Mouse (Mus musculus) hindbrain, embryonic 12.5 days (tissue): Measurements from ENCODE around the gene Kif6. TPM values are rescaled to one million over a fixed set of nuclear protein-coding genes. Genes with fewer than 3 reads are reported as not detected.

Experiments used
- ATAC-seq: fragments of 200-750 bp; cut with Nextera tagmentation; 2 replicates; pipeline ENCODE4 v1.8.0; 2017; ENCODE audit warnings: moderate TSS enrichment; ENCODE audit not compliant: low FRiP score
- H3K27ac ChIP-seq: fragments of 300-500 bp; sonication (generic); 2 replicates; pipeline ENCODE4 v1.5.1; 2016; ENCODE audit warnings: mild to moderate bottlenecking
- H3K27me3 ChIP-seq: fragments of 300-500 bp; sonication (generic); 2 replicates; pipeline ENCODE4 v1.6.1; 2016; ENCODE audit warnings: mild to moderate bottlenecking
- H3K36me3 ChIP-seq: fragments of 300-500 bp; sonication (generic); 2 replicates; pipeline ENCODE4 v1.6.1; 2016; ENCODE audit warnings: mild to moderate bottlenecking
- H3K4me1 ChIP-seq: fragments of 300-500 bp; sonication (generic); 2 replicates; pipeline ENCODE4 v1.6.1; 2016
- H3K4me2 ChIP-seq: fragments of 300-500 bp; sonication (generic); replicated peaks from 2 replicates; pipeline ENCODE4 v1.6.1; 2016; ENCODE audit warnings: mild to moderate bottlenecking
- H3K4me3 ChIP-seq: fragments of 300-500 bp; sonication (generic); 2 replicates; pipeline ENCODE4 v1.5.1; 2016; ENCODE audit warnings: mild to moderate bottlenecking
- H3K9ac ChIP-seq: fragments of 300-500 bp; sonication (generic); 2 replicates; pipeline ENCODE4 v1.6.1; 2016; ENCODE audit warnings: mild to moderate bottlenecking, moderate library complexity
- H3K9me3 ChIP-seq: fragments of 300-500 bp; sonication (generic); replicated peaks from 2 replicates; pipeline ENCODE4 v1.6.1; 2016; ENCODE audit warnings: mild to moderate bottlenecking
- WGBS: fragments of 180-500 bp; shearing (Covaris S2); methylation state at CpG from one replicate; pipeline ENCODE4 v1.1.7; 2016; 5-methylcytosine and 5-hydroxymethylcytosine counted together
- polyA plus RNA-seq: library from polyadenylated mRNA; unstranded; fragments of >200 nt; fragmentation: Nextera tagmentation; extraction: Ambion mirVana; gene quantifications from 2 replicates; pipeline ENCODE4 v1.2.1, GENCODE M21; 2016

The Kif6 gene
- polyA plus RNA-seq, 1 experiment from 2014 or later: 3.2 TPM

GRCm38 (mm10) chr17:49671921-49672339, 57.0 kb downstream of the Kif6 start:
- ATAC-seq: 0 out of 2 replicates have a peak, but pooled peaks have one; percentile 38
- H3K4me1 ChIP-seq: 0 out of 2 replicates have a peak, but pooled peaks cover 3% of the 10 kb centered on the region
- WGBS: 59% methylated on average over 6 of the region's 6 CpGs
- no peak overlapping the region for H3K27ac ChIP-seq
- H3K9ac ChIP-seq: no peak overlapping the region
- H3K4me2 ChIP-seq: no peak overlapping the region
- H3K36me3 ChIP-seq: no peaks in the 10 kb centered on the region
- no peaks in the 10 kb centered on the region for H3K27me3 ChIP-seq
- peaks cover 4% of the 10 kb centered on the region for H3K9me3 ChIP-seq
- H3K4me3 ChIP-seq: no peak overlapping the region

GRCm38 (mm10) chr17:49672421-49672820, 57.5 kb downstream of the Kif6 start:
- ATAC-seq: 0 out of 2 replicates have a peak, but pooled peaks have one; percentile 2
- WGBS: 87% methylated on average over 5 of the region's 5 CpGs
- Histone ChIP-seq H3K27ac (no peak overlapping the region), H3K4me2 (no peak overlapping the region), H3K27me3 (no peaks in the 10 kb centered on the region), H3K9ac (no peak overlapping the region), H3K9me3 (peaks cover 4% of the 10 kb centered on the region), H3K36me3 (no peaks in the 10 kb centered on the region), H3K4me1 (0 out of 2 replicates have a peak, but pooled peaks cover 3% of the 10 kb centered on the region), H3K4me3 (no peak overlapping the region)

- 67% methylated on average over 4 of the region's 4 CpGs for WGBS
- Histone ChIP-seq H3K27me3 (no peaks in the 10 kb centered on the region), H3K36me3 (no peaks in the 10 kb centered on the region), H3K9ac (no peak overlapping the region), H3K9me3 (peaks cover 4% of the 10 kb centered on the region), H3K27ac (no peak overlapping the region), H3K4me3 (no peak overlapping the region), H3K4me1 (0 out of 2 replicates have a peak, but pooled peaks cover 3% of the 10 kb centered on the region), H3K4me2 (no peak overlapping the region)
- no peak for ATAC-seq
Observed at GRCm38 (mm10) chr17:49675629-49676028, 60.7 kb downstream of the Kif6 start.

- peaks cover 7% of the 10 kb centered on the region; the same call in 1 of the 2 replicates for H3K4me1 ChIP-seq
- H3K4me3 ChIP-seq: no peak overlapping the region
- no peaks in the 10 kb centered on the region for H3K36me3 ChIP-seq
- no peaks in the 10 kb centered on the region; the same call in 1 of the 2 replicates for H3K9me3 ChIP-seq
- H3K27ac ChIP-seq: no peak overlapping the region
- no peak overlapping the region for H3K4me2 ChIP-seq
- no peak overlapping the region for H3K9ac ChIP-seq
- ATAC-seq: peak; percentile 52
- WGBS: 31% methylated on average over 8 of the region's 8 CpGs
- no peaks in the 10 kb centered on the region for H3K27me3 ChIP-seq
Observed at GRCm38 (mm10) chr17:49681410-49681809, 66.5 kb downstream of the Kif6 start.

- Histone ChIP-seq H3K27me3 (no peaks in the 10 kb centered on the region), H3K4me1 (peaks cover 7% of the 10 kb centered on the region; the same call in 1 of the 2 replicates), H3K27ac (no peak overlapping the region), H3K9me3 (no peaks in the 10 kb centered on the region), H3K4me3 (no peak overlapping the region), H3K4me2 (no peak overlapping the region), H3K9ac (no peak overlapping the region), H3K36me3 (no peaks in the 10 kb centered on the region)
- ATAC-seq: no peak
- 12% methylated on average over 2 of the region's 2 CpGs for WGBS
Observed at GRCm38 (mm10) chr17:49684146-49684545, 69.2 kb downstream of the Kif6 start.

GRCm38 (mm10) chr17:49690607-49691454, 75.9 kb downstream of the Kif6 start:
- 53% methylated on average over 10 of the region's 10 CpGs for WGBS
- Histone ChIP-seq H3K4me2 (no peak overlapping the region), H3K4me1 (0 out of 2 replicates have a peak, but pooled peaks cover 3% of the 10 kb centered on the region), H3K27ac (no peak overlapping the region), H3K4me3 (no peak overlapping the region), H3K9ac (no peak overlapping the region), H3K9me3 (no peaks in the 10 kb centered on the region), H3K36me3 (no peaks in the 10 kb centered on the region), H3K27me3 (no peaks in the 10 kb centered on the region)
- no peak for ATAC-seq

GRCm38 (mm10) chr17:49691455-49691805, 76.5 kb downstream of the Kif6 start:
- no peaks in the 10 kb centered on the region for H3K36me3 ChIP-seq
- 70% methylated on average over 9 of the region's 9 CpGs for WGBS
- no peaks in the 10 kb centered on the region for H3K9me3 ChIP-seq
- no peaks in the 10 kb centered on the region for H3K27me3 ChIP-seq
- 0 out of 2 replicates have a peak, but pooled peaks cover 3% of the 10 kb centered on the region for H3K4me1 ChIP-seq
- no peak overlapping the region for H3K4me2 ChIP-seq
- no peak overlapping the region for H3K27ac ChIP-seq
- ATAC-seq: no peak
- H3K9ac ChIP-seq: no peak overlapping the region
- no peak overlapping the region for H3K4me3 ChIP-seq

- Histone ChIP-seq H3K27me3 (no peaks in the 10 kb centered on the region), H3K9ac (no peak overlapping the region), H3K4me3 (no peak overlapping the region), H3K4me2 (no peak overlapping the region), H3K27ac (no peak overlapping the region), H3K4me1 (0 out of 2 replicates have a peak, but pooled peaks cover 3% of the 10 kb centered on the region), H3K9me3 (no peaks in the 10 kb centered on the region), H3K36me3 (no peaks in the 10 kb centered on the region)
- 73% methylated on average over 5 of the region's 5 CpGs for WGBS
- no peak for ATAC-seq
Observed at GRCm38 (mm10) chr17:49693206-49693605, 78.3 kb downstream of the Kif6 start.

- H3K9ac ChIP-seq: no peak overlapping the region
- no peaks in the 10 kb centered on the region for H3K27me3 ChIP-seq
- no peak overlapping the region for H3K27ac ChIP-seq
- H3K4me3 ChIP-seq: no peak overlapping the region
- no peak for ATAC-seq
- no peak overlapping the region for H3K4me2 ChIP-seq
- no peaks in the 10 kb centered on the region for H3K9me3 ChIP-seq
- no peaks in the 10 kb centered on the region for H3K36me3 ChIP-seq
- no peaks in the 10 kb centered on the region for H3K4me1 ChIP-seq
- WGBS: 86% methylated on average over 5 of the region's 5 CpGs
Observed at GRCm38 (mm10) chr17:49697220-49697619, 82.3 kb downstream of the Kif6 start.

- no peaks in the 10 kb centered on the region for H3K27me3 ChIP-seq
- ATAC-seq: no peak
- H3K4me1 ChIP-seq: no peaks in the 10 kb centered on the region
- no peak overlapping the region for H3K9ac ChIP-seq
- H3K36me3 ChIP-seq: no peaks in the 10 kb centered on the region
- H3K4me2 ChIP-seq: no peak overlapping the region
- H3K4me3 ChIP-seq: no peak overlapping the region
- 60% methylated on average over 12 of the region's 12 CpGs for WGBS
- H3K27ac ChIP-seq: no peak overlapping the region
- H3K9me3 ChIP-seq: no peaks in the 10 kb centered on the region
Observed at GRCm38 (mm10) chr17:49703492-49704249, 88.7 kb downstream of the Kif6 start.

- no peak overlapping the region for H3K4me3 ChIP-seq
- H3K4me2 ChIP-seq: no peak overlapping the region
- ATAC-seq: no peak
- no peaks in the 10 kb centered on the region for H3K9me3 ChIP-seq
- H3K9ac ChIP-seq: no peak overlapping the region
- no peaks in the 10 kb centered on the region for H3K36me3 ChIP-seq
- WGBS: 83% methylated on average over 2 of the region's 2 CpGs
- H3K27me3 ChIP-seq: no peaks in the 10 kb centered on the region
- H3K27ac ChIP-seq: no peak overlapping the region
- no peaks in the 10 kb centered on the region for H3K4me1 ChIP-seq
Observed at GRCm38 (mm10) chr17:49709192-49709591, 94.3 kb downstream of the Kif6 start.

GRCm38 (mm10) chr17:49710101-49710630, 95.2 kb downstream of the Kif6 start:
- Histone ChIP-seq H3K4me3 (no peak overlapping the region), H3K4me1 (no peaks in the 10 kb centered on the region), H3K27me3 (no peaks in the 10 kb centered on the region), H3K4me2 (no peak overlapping the region), H3K27ac (no peak overlapping the region), H3K9ac (no peak overlapping the region), H3K9me3 (no peaks in the 10 kb centered on the region), H3K36me3 (no peaks in the 10 kb centered on the region)
- ATAC-seq: no peak
- 73% methylated on average over 5 of the region's 5 CpGs for WGBS
